Mouse (Mus musculus): ENCODE measurements around the gene Zfp609.
A peak's percentile ranks its signal among the peaks of the same experiment; 100 is the strongest.

Gene Zfp609

GRCm38 (mm10) chr9:65676358-65677118 is 150.8 kb downstream of the Zfp609 start:
- DNase-seq (ENCODE audit: inconsistent age in 2 of 2, low spot score in 1 of 2), result peak; percentile 97 to 99

DNA sequence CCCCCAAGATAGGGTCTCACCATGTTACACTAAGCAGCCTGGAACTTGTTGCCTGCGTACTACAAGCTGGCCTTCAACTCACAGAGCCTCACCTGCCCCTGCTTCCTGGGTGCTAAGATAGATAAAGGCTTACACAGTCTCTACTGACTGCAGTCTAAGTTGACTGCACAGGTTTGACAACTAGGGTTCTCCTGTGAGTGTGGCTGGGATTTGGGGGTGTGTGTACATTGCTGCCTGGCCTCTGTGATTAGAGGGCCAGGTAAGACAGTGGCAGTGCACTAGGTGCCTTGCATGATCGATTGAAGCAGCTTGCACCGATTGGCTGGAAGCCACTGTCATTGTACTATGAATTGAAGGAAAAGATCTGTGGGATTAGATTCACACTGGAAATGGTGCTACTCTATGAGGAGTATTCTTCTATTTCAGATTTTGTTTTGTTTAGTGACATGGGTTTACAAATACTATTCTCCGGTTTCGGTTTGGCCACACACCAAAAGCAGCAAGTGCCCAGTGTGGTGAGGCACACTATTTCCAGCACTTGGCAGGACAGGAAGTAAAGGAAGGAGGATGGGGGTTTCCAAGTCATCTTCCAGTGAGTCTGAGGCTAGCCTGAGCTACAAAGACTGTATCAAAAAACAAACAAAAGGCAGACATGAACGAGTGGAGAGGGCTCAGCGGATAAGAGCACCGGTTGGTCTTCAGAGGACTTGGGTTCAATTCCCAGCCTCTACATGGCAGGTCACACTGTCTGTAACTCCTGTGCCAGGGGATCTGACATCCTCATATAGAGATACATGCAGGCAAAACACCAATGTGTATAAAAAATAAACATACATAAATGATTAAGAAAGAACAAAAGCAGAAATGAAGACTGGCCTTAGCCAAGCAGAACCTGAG is 151.7 kb downstream of the Zfp609 start:
- peak in 1 of 2 experiments; percentile 67 for DNase-seq (ENCODE audit: inconsistent age in 2 of 2, low spot score in 1 of 2)

GRCm38 (mm10) chr9:65672996-65673395 is 154.4 kb downstream of the Zfp609 start:
- peak in 1 of 2 experiments; percentile 41 for DNase-seq (ENCODE audit: inconsistent age in 2 of 2, low spot score in 1 of 2)

- DNase-seq (ENCODE audit: inconsistent age in 2 of 2, low spot score in 1 of 2), result peak; percentile 88 to 94
Measured at GRCm38 (mm10) chr9:65671431-65671931, 155.9 kb downstream of the Zfp609 start.

- DNase-seq (ENCODE audit: inconsistent age in 2 of 2, low spot score in 1 of 2), result no peak
Measured at GRCm38 (mm10) chr9:65667701-65668100, 159.7 kb downstream of the Zfp609 start, which contains the start of gene Oaz2. TSS of gene Oaz2 (plus strand) at chr9:65668001.

DNA sequence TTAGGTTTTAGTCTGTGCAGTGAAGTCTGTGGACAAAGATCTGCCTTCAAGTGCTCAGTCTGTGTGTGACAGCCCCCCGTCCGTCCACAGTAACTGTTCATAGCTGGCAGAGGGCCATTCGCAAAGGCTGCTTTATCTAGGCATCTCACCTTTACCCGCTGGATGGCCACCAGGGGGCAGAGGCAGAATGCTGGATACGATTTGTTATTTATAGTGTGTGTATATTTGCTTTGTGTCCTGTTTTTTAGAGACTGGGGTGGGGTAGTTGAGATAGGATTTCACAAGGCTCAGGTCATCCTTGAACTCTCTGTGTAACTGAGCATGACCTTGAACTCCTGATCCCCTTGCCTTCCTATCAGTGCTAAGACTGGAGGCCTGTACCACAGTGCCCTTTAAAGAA is 161.3 kb downstream of the Zfp609 start:
- DNase-seq (ENCODE audit: inconsistent age in 2 of 2, low spot score in 1 of 2), result peak; percentile 74 to 90

DNA sequence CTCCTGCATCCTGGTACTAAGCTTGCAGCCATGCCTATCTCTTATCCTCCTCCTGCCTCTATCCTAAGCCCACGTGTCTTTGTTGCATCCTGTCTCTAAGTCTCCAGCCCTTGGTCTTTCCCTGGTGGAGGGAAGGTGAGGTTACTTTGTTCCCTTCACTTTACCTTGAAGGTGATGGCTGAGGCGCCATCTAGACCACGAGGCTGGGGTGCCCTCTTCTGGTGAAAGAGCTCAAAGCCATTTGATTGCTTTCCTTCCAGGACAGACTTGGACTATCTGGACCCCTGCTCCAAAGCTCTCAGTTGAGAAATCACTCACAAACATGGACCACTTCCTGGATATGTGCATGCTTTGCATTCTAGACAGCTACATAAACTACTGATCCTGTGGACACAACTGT is 163.2 kb downstream of the Zfp609 start:
- DNase-seq (ENCODE audit: inconsistent age in 2 of 2, low spot score in 1 of 2), result peak; percentile 64 to 91

- DNase-seq (ENCODE audit: inconsistent age in 2 of 2, low spot score in 1 of 2), result no peak
Measured at GRCm38 (mm10) chr9:65661493-65661892, 165.9 kb downstream of the Zfp609 start.

- peak; percentile 43 to 62 for DNase-seq (ENCODE audit: inconsistent age in 2 of 2, low spot score in 1 of 2)
Measured at GRCm38 (mm10) chr9:65661029-65661428, 166.3 kb downstream of the Zfp609 start.

DNA sequence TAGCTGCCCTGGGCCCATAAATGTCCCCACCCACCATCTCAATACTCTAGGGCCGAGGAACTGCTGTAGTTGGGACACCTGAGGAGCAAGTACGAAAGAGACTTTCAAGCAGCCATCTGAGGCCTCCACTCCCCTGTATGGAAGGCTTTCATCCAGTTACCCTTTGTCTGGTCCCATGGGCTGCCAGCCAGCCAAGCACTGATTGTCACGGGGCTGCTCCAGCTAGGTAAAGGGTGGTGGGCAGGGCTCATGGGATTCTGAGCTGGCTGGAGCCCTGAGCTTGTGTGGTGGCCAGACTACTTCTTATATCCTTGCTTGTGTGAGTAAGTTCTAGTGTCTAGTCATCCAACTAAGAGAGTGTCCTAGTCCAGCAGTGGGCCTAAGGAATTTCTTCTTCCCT is 170.1 kb downstream of the Zfp609 start:
- DNase-seq (ENCODE audit: inconsistent age in 2 of 2, low spot score in 1 of 2), result no peak

- DNase-seq (ENCODE audit: inconsistent age in 2 of 2, low spot score in 1 of 2), result peak in 1 of 2 experiments; percentile 61
Measured at GRCm38 (mm10) chr9:65655540-65655939, 171.8 kb downstream of the Zfp609 start.

- DNase-seq (ENCODE audit: inconsistent age in 2 of 2, low spot score in 1 of 2), result peak; percentile 55 to 59
Measured at GRCm38 (mm10) chr9:65654700-65655237, 172.6 kb downstream of the Zfp609 start.

DNA sequence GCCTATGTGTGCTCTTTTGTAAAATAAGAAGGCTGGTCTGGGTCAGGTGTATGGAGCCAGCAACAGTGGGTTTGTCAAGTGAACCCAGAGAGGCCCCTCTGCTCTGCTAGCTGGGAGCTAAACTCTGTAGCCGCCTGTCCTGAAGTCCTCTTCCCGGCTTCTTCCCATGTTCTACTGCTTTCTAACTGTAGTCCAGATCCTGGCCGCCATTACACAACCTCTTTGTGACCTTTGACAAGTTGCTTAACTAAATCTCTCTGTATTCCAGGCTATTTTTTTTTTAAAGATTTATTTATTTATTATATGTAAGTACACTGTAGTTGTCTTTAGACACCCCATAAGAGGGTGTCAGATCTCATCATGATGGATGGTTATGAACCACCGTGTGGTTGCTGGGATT is 173.6 kb downstream of the Zfp609 start:
- DNase-seq (ENCODE audit: inconsistent age in 2 of 2, low spot score in 1 of 2), result no peak

GRCm38 (mm10) chr9:65651957-65652356 is 175.4 kb downstream of the Zfp609 start:
- DNase-seq (ENCODE audit: inconsistent age in 2 of 2, low spot score in 1 of 2), result peak in 1 of 2 experiments; percentile 42

DNA sequence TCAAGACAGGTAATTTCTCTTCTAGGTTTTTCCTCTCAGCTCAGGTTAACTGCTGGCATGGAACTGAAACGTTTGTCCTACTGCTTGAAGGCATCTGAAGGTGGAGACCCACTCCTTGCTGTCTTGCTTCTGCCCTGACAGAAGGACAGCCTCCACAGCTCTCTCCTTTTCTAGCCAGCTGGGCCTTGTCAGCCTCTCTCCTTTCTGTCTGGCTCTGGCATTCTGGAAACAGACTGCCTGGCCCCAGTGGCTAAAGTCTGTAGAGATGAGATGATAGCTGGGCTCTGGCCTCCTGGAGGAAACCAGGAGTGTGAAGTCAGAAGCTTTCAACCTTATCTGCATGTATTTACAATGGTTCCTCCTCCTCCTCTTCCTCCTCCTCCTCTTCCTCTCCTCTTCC is 177.4 kb downstream of the Zfp609 start:
- peak in 1 of 2 experiments; percentile 56 for DNase-seq (ENCODE audit: inconsistent age in 2 of 2, low spot score in 1 of 2)

- DNase-seq (ENCODE audit: inconsistent age in 2 of 2, low spot score in 1 of 2), result peak in 1 of 2 experiments; percentile 40
Measured at GRCm38 (mm10) chr9:65648730-65649129, 178.6 kb downstream of the Zfp609 start.

- peak; percentile 60 to 83 for DNase-seq (ENCODE audit: inconsistent age in 2 of 2, low spot score in 1 of 2)
Measured at GRCm38 (mm10) chr9:65646782-65647181, 180.6 kb downstream of the Zfp609 start.

GRCm38 (mm10) chr9:65645984-65646383 is 181.4 kb downstream of the Zfp609 start:
- peak in 1 of 2 experiments; percentile 61 for DNase-seq (ENCODE audit: inconsistent age in 2 of 2, low spot score in 1 of 2)

DNA sequence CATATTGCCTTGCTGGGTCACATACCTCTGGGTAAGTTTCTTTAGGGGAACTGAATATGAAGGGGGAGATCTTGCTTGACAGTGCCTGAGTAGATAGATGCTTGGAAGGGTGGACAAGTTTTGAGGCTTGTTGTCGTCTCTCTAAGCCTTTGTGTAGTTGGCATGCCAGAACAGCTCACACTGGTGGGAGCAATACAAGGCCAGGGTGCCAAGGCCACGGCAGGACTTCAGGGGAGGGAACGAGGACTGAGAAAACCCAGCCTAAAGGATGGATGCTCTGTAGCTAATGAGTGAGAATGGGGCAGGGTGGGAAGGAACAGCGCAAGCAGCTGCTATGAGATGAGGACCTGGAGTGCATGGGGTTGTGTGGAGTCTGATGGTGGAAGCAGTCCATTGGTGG is 182.4 kb downstream of the Zfp609 start:
- peak; percentile 73 to 77 for DNase-seq (ENCODE audit: inconsistent age in 2 of 2, low spot score in 1 of 2)

GRCm38 (mm10) chr9:65642546-65642945 is 184.8 kb downstream of the Zfp609 start:
- DNase-seq (ENCODE audit: inconsistent age in 2 of 2, low spot score in 1 of 2), result peak in 1 of 2 experiments; percentile 66
